Mouse (Mus musculus) adrenal gland, adult (tissue): Measurements from ENCODE around the gene Vmn1r236.

Source experiments
- DNase-seq, 2 experiments: peaks; one replicate each; pipeline ENCODE4 v3.0.0; 2022 to 2023; ENCODE audit warnings: low spot score in 1 of 2; ENCODE audit not compliant: inconsistent age in 2 of 2

Gene Vmn1r236

GRCm38 (mm10) chr17:21282642-21283041, at the start of gene Vmn1r236:
TSS of gene Vmn1r236 (plus strand) at chr17:21282942.
- no peak for DNase-seq

- no peak for DNase-seq
These were observed 26.6 kb upstream of the Vmn1r236 start, which contains the start of gene Vmn1r235 for GRCm38 (mm10) chr17:21256111-21256510. TSS of gene Vmn1r235 (plus strand) at chr17:21256411.

- peak; percentile 6 to 83 for DNase-seq
These were observed 10.6 kb upstream of the Vmn1r236 start for GRCm38 (mm10) chr17:21272103-21272502.

DNA sequence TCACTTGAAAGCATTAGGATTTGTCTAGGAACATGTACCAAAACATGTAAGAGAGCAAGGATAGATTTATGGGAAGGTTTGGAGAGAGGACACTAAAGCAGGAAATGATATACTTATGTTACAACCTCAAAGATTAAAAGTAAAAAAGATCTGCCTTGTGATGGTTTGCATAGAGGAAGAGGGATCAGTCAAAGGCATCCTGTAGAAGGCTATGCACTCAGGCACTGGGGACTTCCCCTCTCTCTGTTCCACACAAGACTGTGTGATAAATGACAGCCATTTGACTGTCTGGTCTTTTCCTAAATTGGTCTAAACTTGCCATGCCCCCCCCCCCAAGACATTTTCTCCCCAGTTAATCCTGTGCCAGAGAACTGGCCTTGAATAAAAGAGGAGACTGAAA, 1.7 kb downstream of the Vmn1r236 start:
- no peak for DNase-seq

DNA sequence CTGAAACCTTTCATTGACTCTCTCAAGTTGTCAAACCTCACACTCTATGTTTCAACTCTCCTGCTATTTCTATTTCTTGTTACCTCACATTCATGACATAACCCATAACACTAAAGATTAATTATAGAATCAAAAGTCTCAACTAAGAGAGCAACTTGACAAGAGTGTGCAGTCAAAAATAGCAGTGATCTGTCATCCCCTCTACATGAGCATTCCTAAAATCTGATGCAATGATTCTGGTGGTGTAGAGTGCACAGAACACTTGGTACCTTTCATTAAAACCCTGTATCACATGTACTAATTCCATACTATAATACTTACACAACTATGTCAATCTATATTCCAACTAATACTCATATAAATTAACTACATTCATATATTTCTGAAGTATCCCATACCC, 7.0 kb downstream of the Vmn1r236 start:
- DNase-seq = no peak

GRCm38 (mm10) chr17:21311565-21311964, 28.8 kb downstream of the Vmn1r236 start, which contains the start of gene Vmn1r237:
TSS of gene Vmn1r237 (plus strand) at chr17:21311865.
- no peak for DNase-seq
